ENCODE assay signal across 9 mouse cellular contexts in the genomic region with DNA sequence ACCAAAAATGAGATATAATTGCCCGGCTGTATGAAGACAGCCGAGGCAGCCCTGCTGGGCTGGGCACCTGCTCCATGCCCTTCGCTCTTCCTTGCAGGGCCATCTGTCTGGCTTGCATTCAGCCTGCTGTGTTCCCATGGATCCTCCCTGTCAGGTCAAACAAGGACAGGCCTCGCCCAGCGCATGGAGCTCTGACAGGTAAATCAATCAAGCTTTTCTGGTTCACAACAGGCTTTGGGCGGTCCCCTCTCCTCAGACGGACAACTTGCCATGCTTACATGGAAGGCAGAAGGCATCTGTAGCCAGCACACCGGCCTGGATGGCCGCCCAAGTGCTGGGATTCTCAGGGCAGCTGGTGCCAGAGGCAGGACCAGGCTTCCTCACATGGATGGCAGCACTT. TPM values are rescaled to one million over a fixed set of nuclear protein-coding genes. Genes with fewer than 3 reads are reported as not detected.
DNase-seq lines count a peak whose midpoint lies in the region; ATAC-seq lines count a peak whose summit lies in the region.
"Had no signal": no experiment of that assay in that cellular context is flagged by ENCODE, and none has a peak within 500 bp of the region (broad histone marks: within the 10 kb centered on the region; RNA-seq: fewer than 3 reads in every experiment).

No protein-coding gene starts in this region.

- H3K9ac ChIP-seq in forebrain, embryonic 11.5 days (ENCODE audit: low read length) = no peak overlapping the region
- H3K9ac ChIP-seq: liver, postnatal 0 days had no signal

- H3K27ac ChIP-seq in forebrain, embryonic 11.5 days (ENCODE audit: low read depth, low read length) = no peak overlapping the region

- H3K4me3 ChIP-seq in forebrain, embryonic 11.5 days (ENCODE audit: low read depth, low read length) = no peak overlapping the region

- no peaks in the 10 kb centered on the region for H3K4me1 ChIP-seq in forebrain, embryonic 11.5 days (replicated peaks; ENCODE audit: control insufficient read depth, insufficient read depth, low read length)

- H3K27me3 ChIP-seq in forebrain, embryonic 11.5 days (ENCODE audit: control insufficient read depth, insufficient read depth, low read length) = no peaks in the 10 kb centered on the region

- peak; percentile 12 for DNase-seq in gastrocnemius, adult 18-20 months (ENCODE audit: low spot score)
- no peak for DNase-seq in gastrocnemius, postnatal 10 days
- peak; percentile 62 for DNase-seq in ZHBTc4 (ENCODE audit: low read depth, low spot score)
- DNase-seq in embryo, embryonic 10 days (ENCODE audit: low spot score) = peak; percentile 59
- peak; percentile 35 for DNase-seq in kidney, postnatal 14 days
- no peak for DNase-seq in forebrain, embryonic 11.5 days (ENCODE audit: low spot score)
- DNase-seq in left cerebral cortex, adult 11 months (ENCODE audit: low spot score) = no peak
- DNase-seq in lung, postnatal 10 days = no peak
- DNase-seq: liver, postnatal 0 days had no signal

- H3K4me2 ChIP-seq in forebrain, embryonic 11.5 days (ENCODE audit: low read depth, low read length, severe bottlenecking) = no peak overlapping the region

- WGBS in forebrain, embryonic 11.5 days = 81% methylated on average over 9 of the region's 9 CpGs

- H3K9me3 ChIP-seq in forebrain, embryonic 11.5 days (ENCODE audit: control insufficient read depth, low read length) = no peaks in the 10 kb centered on the region

- no peaks in the 10 kb centered on the region for H3K36me3 ChIP-seq in forebrain, embryonic 11.5 days (ENCODE audit: control insufficient read depth, insufficient read depth, low read length)

- no peak for ATAC-seq in forebrain, embryonic 11.5 days (replicated peaks; ENCODE audit: low FRiP score)
- ATAC-seq: liver, postnatal 0 days had no signal

RNA-seq across cellular contexts. Expression of gene Gm572, which starts 7.9 kb away (rescaled TPM):
- total RNA-seq in gastrocnemius, adult 18-20 months (2021) = 1 to 10 TPM; 5.8 to 6.3 TPM
- 1 to 10 TPM; 6.9 to 8.6 TPM for total RNA-seq in gastrocnemius, postnatal 10 days (2021)
- not detected in 2 replicates for polyA plus RNA-seq in forebrain, embryonic 11.5 days (2014; fragmentation: Nextera tagmentation; extraction: Ambion mirVana)
- polyA plus RNA-seq: liver, postnatal 0 days had no signal

RNA-seq across cellular contexts. Expression of gene Tardbp, which starts 24.2 kb away (rescaled TPM):
- total RNA-seq in gastrocnemius, adult 18-20 months (2021) = 100 to 1,000 TPM; 112 to 130 TPM
- total RNA-seq in gastrocnemius, postnatal 10 days (2021) = 100 to 1,000 TPM; 130 to 172 TPM
- 225 and 238 TPM in 2 replicates for polyA plus RNA-seq in forebrain, embryonic 11.5 days (2014; fragmentation: Nextera tagmentation; extraction: Ambion mirVana)

RNA-seq across cellular contexts. Expression of gene Masp2, which starts 48.7 kb away (rescaled TPM):
- total RNA-seq in gastrocnemius, adult 18-20 months (2021) = under 1 TPM; 0.16 to 0.64 TPM
- total RNA-seq in gastrocnemius, postnatal 10 days (2021) = under 1 TPM; 0.16 to 0.54 TPM
- polyA plus RNA-seq in forebrain, embryonic 11.5 days (2014; fragmentation: Nextera tagmentation; extraction: Ambion mirVana) = 0.36 TPM in 1 of 2 replicates, not detected in the other

RNA-seq across cellular contexts. Expression of gene Srm, which starts 59.7 kb away (rescaled TPM):
- 1 to 10 TPM; 8.7 to 9.5 TPM for total RNA-seq in gastrocnemius, adult 18-20 months (2021)
- 10 to 100 TPM; 25.4 to 32.8 TPM for total RNA-seq in gastrocnemius, postnatal 10 days (2021)
- polyA plus RNA-seq in forebrain, embryonic 11.5 days (2014; fragmentation: Nextera tagmentation; extraction: Ambion mirVana) = 206 and 222 TPM in 2 replicates

Comparison
In these comparisons a context has a peak if more than half of its experiments do, and no peak if none do; other contexts are left out.
1. DNase-seq: peak in gastrocnemius, adult 18-20 months (single experiment), ZHBTc4 (single experiment), embryo, embryonic 10 days (single experiment) and kidney, postnatal 14 days (single experiment); none in gastrocnemius, postnatal 10 days (single experiment), forebrain, embryonic 11.5 days (single experiment), left cerebral cortex, adult 11 months (single experiment) and lung, postnatal 10 days (single experiment).